Mouse (Mus musculus) kidney, adult 8-10 months (tissue): ENCODE measurements at regions not wholly inside any gene's neighbourhood (a gene's known extent, or its start where the extent isn't known, plus 50 kb on each side); places are given as distances from the start of the nearest gene placed in this dataset.

Experiments used
- DNase-seq, 2 experiments: peaks; one replicate each; pipeline ENCODE4 v3.0.0; 2022

GRCm38 (mm10) chr4:54045258-54046029, 219.6 kb downstream of the Tmem38b start:
- no peak for DNase-seq

GRCm38 (mm10) chr4:54064331-54064730, 238.5 kb downstream of the Tmem38b start:
- DNase-seq: no peak

GRCm38 (mm10) chr4:54071951-54072350, 246.1 kb downstream of the Tmem38b start:
- DNase-seq: no peak

GRCm38 (mm10) chr4:54072482-54072881, 246.6 kb downstream of the Tmem38b start:
- no peak for DNase-seq

- no peak for DNase-seq
Observed at GRCm38 (mm10) chr4:54072932-54073331, 247.1 kb downstream of the Tmem38b start.

- DNase-seq: no peak
Observed at GRCm38 (mm10) chr4:54073483-54073882, 247.6 kb downstream of the Tmem38b start.

GRCm38 (mm10) chr4:54074226-54074625, 248.4 kb downstream of the Tmem38b start:
- DNase-seq: no peak

- DNase-seq: no peak
Observed at GRCm38 (mm10) chr4:54080526-54080925, 254.7 kb downstream of the Tmem38b start.

- DNase-seq: no peak
Observed at GRCm38 (mm10) chr4:54081411-54081810, 255.6 kb downstream of the Tmem38b start.

GRCm38 (mm10) chr4:54084747-54085146, 258.9 kb downstream of the Tmem38b start:
- no peak for DNase-seq

GRCm38 (mm10) chr4:54094285-54094997, 268.6 kb downstream of the Tmem38b start:
- no peak for DNase-seq

GRCm38 (mm10) chr4:54095200-54095930, 269.5 kb downstream of the Tmem38b start:
- DNase-seq: no peak

- no peak for DNase-seq
Observed at GRCm38 (mm10) chr4:54097543-54097942, 271.7 kb downstream of the Tmem38b start.

GRCm38 (mm10) chr4:54100282-54100681, 274.4 kb downstream of the Tmem38b start:
- DNase-seq: no peak

- DNase-seq: no peak
Observed at GRCm38 (mm10) chr4:54106976-54107375, 281.1 kb downstream of the Tmem38b start.

GRCm38 (mm10) chr4:54116310-54116709, 290.5 kb downstream of the Tmem38b start:
- DNase-seq: no peak

- DNase-seq: no peak
Observed at GRCm38 (mm10) chr4:54118179-54118846, 292.5 kb downstream of the Tmem38b start.

GRCm38 (mm10) chr4:54128717-54129698, 303.2 kb downstream of the Tmem38b start:
- no peak for DNase-seq

- no peak for DNase-seq
Observed at GRCm38 (mm10) chr4:54156146-54156545, 330.3 kb downstream of the Tmem38b start.

- DNase-seq: no peak
Observed at GRCm38 (mm10) chr4:54161337-54161993, 335.6 kb downstream of the Tmem38b start.

- no peak for DNase-seq
Observed at GRCm38 (mm10) chr4:54162308-54162707, 336.5 kb downstream of the Tmem38b start.
